Mouse (Mus musculus) stomach, postnatal 0 days (tissue): ENCODE results near the gene Scarf2.

Experiments
- CTCF ChIP-seq: IDR thresholded peaks from 2 replicates; pipeline ENCODE4 v1.5.1; 2016; ENCODE audit warnings: antibody characterized with exemption, low read depth, mild to moderate bottlenecking, moderate library complexity
- EP300 ChIP-seq: optimal IDR thresholded peaks from 2 replicates; pipeline ENCODE3; 2016; ENCODE audit warnings: antibody characterized with exemption

- TF ChIP-seq CTCF (no peak), EP300 (no peak)
These were observed 39.3 kb upstream of the Scarf2 start for GRCm38 (mm10) chr16:17757756-17758155.
